Mouse (Mus musculus) common myeloid progenitor, adult 5-6 weeks (primary cell): ENCODE results near the gene Mrpl4. TPM values are rescaled to one million over a fixed set of nuclear protein-coding genes. Genes with fewer than 3 reads are reported as not detected.
"Not testable (repeated sequence)": the region's sequence is repeated elsewhere in the genome, so short reads cannot be mapped to it uniquely, and the experiment has no call there.

ENCODE experiments used
- ATAC-seq: replicated peaks from 2 replicates; pipeline ENCODE4 v1.8.0; 2016; ENCODE audit warnings: low read depth, mild to moderate bottlenecking, moderate TSS enrichment, inconsistent platforms; ENCODE audit not compliant: poor library complexity, severe bottlenecking
- total RNA-seq: library from RNA; stranded (forward); fragments of 200-1000, 187-1606 nt; gene quantifications from 2 replicates; pipeline ENCODE4 v1.2.3, GENCODE M21; 2017

The Mrpl4 gene
- total RNA-seq, 1 experiment from 2014 or later: 35.8 TPM

DNA sequence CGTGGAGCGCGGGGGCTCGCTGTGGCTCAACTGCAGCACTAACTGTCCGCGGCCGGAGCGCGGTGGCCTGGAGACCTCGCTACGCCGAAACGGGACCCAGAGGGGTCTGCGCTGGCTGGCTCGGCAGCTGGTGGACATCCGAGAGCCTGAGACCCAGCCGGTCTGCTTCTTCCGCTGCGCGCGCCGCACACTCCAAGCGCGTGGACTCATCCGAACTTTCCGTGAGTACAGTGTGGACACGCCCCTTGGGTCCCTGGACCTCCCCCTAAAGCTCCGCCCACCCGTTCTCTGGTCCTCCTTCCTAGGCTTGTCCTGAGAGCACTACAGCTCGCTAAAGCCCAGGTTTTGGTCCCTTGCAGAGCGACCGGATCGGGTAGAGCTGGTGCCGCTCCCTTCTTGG is 30.6 kb downstream of the Mrpl4 start:
- ATAC-seq: peak; percentile 37

DNA sequence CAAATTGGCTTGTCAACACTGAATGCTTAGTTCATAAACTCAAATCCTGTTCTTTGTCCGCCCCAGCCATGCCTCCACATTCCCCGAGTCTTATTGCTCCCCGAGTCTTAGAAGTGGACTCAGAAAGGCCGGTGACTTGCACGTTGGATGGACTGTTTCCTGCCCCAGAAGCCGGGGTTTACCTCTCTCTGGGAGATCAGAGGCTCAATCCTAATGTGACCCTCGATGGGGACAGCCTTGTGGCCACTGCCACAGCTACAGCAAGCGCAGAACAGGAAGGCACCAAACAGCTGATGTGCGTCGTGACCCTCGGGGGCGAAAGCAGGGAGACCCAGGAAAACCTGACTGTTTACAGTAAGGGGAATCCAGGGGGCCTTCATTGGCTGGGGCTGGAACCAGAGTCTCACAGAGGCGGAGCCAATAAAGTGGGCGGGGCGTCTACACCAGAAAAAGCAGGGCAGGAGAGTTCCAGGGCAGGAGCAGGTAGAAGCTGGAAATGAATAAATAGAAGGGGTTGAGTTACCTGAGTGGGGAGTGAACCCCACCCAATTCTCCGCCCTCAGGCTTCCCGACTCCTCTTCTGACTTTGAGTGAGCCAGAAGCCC is 32.0 kb downstream of the Mrpl4 start:
- ATAC-seq: no peak

DNA sequence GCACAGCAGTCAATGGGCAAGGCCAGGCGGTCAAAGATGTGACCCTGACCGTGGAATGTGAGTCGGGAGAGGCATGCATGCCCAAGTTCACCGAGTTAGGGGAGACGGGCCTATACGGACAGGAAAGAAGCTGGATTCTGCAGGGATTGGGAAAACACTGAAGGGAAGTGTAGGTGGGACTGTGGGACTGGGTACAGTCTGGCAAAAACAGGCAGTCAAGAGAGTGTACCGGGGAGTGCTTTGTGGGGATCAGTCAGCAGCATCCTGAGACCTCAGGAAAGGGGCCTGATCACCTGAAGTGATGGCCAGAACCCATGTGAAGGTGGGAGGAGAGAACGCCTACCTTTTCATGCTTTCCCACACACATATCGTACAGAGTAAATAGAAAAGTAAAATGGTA is 33.0 kb downstream of the Mrpl4 start:
- no peak for ATAC-seq

DNA sequence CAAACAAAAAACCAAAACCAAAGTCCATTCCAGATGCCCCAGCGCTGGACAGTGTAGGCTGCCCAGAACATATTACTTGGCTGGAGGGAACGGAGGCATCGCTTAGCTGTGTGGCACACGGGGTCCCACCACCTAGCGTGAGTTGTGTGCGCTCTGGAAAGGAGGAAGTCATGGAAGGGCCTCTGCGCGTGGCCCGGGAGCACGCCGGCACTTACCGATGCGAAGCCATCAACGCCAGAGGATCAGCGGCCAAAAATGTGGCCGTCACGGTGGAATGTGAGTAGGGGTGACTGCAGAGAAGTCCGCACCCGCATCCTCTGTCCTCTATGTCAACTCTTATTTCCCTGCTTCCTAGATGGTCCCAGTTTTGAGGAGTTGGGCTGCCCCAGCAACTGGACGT is 33.6 kb downstream of the Mrpl4 start:
- no peak for ATAC-seq

DNA sequence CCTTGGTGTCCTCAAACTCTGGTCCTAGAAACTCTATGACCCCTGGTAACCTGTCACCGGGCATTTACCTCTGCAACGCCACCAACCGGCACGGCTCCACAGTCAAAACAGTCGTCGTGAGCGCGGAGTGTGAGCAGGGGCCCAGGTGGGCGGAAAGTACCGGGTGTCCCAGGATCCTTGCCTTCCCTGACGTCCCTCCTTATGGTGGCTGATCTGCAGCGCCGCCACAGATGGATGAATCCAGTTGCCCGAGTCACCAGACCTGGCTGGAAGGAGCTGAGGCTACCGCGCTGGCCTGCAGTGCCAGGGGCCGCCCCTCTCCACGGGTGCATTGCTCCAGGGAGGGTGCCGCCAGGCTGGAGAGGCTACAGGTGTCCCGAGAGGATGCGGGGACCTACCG is 34.1 kb downstream of the Mrpl4 start:
- ATAC-seq: no peak

DNA sequence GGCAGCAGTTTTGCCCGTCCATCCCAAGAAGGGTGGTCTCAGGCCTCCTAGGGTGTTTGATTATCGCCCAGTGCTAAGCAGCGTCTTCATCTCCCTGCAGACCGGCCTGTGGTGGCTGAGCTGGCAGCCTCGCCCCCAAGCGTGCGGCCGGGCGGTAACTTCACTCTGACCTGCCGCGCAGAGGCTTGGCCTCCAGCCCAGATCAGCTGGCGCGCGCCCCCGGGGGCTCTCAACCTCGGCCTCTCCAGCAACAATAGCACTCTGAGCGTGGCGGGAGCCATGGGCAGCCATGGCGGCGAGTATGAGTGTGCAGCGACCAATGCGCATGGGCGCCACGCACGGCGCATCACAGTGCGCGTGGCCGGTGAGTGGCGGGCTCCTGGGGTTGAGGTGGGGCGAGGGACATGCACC is 34.9 kb downstream of the Mrpl4 start:
- no peak for ATAC-seq

DNA sequence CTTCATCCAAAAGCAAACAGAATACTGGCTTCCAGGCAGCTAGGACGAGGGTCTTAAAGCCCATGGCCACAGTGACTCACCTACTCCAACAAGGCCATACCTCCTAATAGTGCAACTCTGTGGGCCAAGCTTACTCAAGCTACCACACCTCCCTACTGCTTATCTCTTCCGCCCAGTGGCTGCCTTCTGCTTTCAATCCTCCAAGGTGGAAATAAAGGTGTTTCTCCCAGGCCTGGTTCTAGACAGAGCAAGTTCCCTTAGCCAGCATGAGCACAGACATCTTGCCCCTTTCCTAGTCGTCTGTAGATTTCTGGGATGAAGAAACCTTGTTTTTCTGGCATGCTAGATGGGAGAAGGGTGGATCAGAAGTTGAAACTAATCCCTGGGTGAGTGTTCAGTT is 37.2 kb downstream of the Mrpl4 start:
- no peak for ATAC-seq

DNA sequence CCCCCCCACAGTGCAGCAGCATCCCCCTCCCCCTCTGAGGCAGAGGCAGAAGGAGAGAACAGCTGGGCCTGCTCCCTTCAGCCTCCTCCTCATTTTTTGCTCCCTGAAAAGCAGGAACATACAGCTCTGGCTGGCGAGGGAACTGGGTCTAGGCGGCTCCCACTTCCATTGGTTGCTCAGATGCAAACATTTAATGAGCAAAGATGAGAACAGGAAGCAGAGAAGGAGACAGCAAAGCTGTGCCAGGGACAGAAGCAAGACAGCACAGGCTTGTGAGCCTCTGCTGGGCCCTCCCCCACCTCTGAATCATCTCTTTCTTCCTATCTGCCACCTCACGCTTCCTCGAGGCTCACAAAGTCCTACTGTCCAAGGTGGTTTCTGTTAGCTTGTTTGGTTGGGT is 38.8 kb downstream of the Mrpl4 start:
- no peak for ATAC-seq

DNA sequence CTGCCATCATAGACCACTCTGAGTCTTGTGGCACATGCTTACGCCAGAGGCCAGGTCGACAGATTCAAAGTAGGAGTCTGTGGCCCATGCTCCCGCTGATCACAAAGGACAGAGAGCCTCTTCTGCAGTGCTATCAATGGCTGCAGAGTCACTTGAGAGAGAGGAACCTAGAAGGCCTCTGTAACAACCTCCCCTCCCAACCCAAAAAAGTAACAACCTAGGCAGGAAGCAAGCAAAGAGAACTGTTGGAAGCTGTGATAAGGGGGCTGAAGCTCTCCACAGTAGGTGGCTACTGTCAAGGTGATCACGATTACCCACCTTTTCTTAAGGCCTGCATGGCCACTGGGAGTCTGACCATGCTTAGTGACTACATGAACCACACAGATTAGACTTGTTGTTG is 41.0 kb downstream of the Mrpl4 start:
- ATAC-seq: no peak

DNA sequence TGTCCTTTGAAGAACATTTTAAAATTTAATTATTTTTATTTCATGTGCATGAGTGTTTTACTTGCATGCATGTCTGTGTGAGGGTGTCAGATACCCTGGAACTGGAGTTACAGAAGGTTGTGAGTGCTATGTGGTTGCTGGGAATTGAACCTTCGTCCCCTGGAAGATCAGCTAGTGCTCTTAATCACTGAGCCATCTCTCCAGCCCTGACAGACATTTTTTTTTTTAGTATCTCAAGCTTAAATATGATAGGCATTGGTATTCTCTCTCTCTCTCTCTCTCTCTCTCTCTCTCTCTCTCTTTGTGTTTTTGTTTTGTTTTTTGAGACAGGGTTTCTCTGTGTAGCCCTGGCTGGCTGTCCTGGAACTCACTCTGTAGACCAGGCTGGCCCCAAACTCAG is 42.2 kb downstream of the Mrpl4 start:
- not testable (repeated sequence) for ATAC-seq

DNA sequence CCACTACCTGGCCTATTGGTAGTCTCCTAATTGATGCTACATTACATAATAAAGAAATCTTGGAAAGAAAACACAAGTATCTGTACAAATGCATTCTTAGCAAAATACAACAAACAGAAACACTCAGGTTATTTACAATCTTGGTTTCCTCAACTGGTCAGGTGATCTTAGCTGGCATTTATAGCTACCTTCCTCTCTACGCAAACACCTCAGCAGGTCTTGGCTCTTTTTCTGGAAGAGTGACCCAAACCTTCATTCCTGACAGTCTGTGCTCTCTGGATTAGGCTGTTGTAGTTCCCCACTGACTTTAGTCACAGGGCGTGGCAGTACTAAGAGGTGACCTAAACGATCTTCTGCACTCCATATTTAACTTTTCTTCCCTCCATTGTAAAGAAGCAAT is 42.7 kb downstream of the Mrpl4 start:
- no peak for ATAC-seq

DNA sequence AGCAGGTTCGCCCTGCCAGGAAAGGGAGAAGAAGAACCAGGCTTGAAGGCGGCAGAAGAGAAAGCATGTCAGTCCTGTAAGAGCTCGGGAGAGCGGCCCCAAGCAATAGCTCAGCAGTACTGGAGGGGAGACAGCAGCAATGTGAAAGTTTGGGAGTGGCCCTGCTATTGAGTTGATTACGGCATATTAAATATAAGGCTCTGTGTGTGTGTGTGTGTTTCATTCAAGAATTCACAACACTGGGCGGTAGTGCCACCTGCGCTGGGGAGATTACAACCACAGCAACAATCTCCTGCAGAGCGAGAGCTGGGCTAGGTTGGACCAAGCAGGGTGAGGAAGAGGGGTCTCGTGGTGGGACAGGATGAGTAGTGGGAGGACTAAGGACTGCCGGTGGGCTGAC is 49.0 kb downstream of the Mrpl4 start:
- peak; percentile 54; the same call in 1 of the 2 replicates for ATAC-seq

Other genes starting within 250 kb of the Mrpl4 start
- gene Col5a3, start 187.7 kb upstream of the Mrpl4 start, total RNA-seq: 0.27 TPM in 1 of 2 replicates, not detected in the other
- gene Rdh8, start 184.2 kb upstream of the Mrpl4 start, total RNA-seq: not detected in 2 replicates
- 25.7 and 27.9 TPM in 2 replicates for gene A230050P20Rik, start 134.1 kb upstream of the Mrpl4 start, total RNA-seq
- gene Angptl6, start 123.0 kb upstream of the Mrpl4 start, total RNA-seq: 0.50 and 1.7 TPM in 2 replicates
- gene Ppan, start 114.6 kb upstream of the Mrpl4 start, total RNA-seq: 140 and 152 TPM in 2 replicates
- gene Eif3g, start 104.1 kb upstream of the Mrpl4 start, total RNA-seq: 188 and 215 TPM in 2 replicates
- 271 and 309 TPM in 2 replicates for gene Dnmt1, start 42.9 kb upstream of the Mrpl4 start, total RNA-seq
- 1.4 and 2.2 TPM in 2 replicates for gene S1pr2, start 26.0 kb upstream of the Mrpl4 start, total RNA-seq
- gene Icam1, start 13.2 kb downstream of the Mrpl4 start, total RNA-seq: 9.1 and 14.8 TPM in 2 replicates
- 11.5 and 28.9 TPM in 2 replicates for gene Icam4, start 26.6 kb downstream of the Mrpl4 start, total RNA-seq
- not detected in 2 replicates for gene Icam5, start 29.3 kb downstream of the Mrpl4 start, total RNA-seq
- 1.7 TPM in 1 of 2 replicates, not detected in the other for gene Zglp1, start 64.4 kb downstream of the Mrpl4 start, total RNA-seq
- not detected in 2 replicates for gene Gm49373, start 70.4 kb downstream of the Mrpl4 start, total RNA-seq
- 48.3 and 54.3 TPM in 2 replicates for gene Fdx1l, start 70.9 kb downstream of the Mrpl4 start, total RNA-seq
- 4.4 and 8.4 TPM in 2 replicates for gene Gm38431, start 89.3 kb downstream of the Mrpl4 start, total RNA-seq
- gene Raver1, start 89.3 kb downstream of the Mrpl4 start, total RNA-seq: 30.2 and 38.9 TPM in 2 replicates
- gene Tyk2, start 128.5 kb downstream of the Mrpl4 start, total RNA-seq: 11.8 and 13.8 TPM in 2 replicates
- gene Cdc37, start 147.2 kb downstream of the Mrpl4 start, total RNA-seq: 348 and 349 TPM in 2 replicates
- 5.4 and 10.9 TPM in 2 replicates for gene Pde4a, start 163.0 kb downstream of the Mrpl4 start, total RNA-seq
- 35.4 and 38.3 TPM in 2 replicates for gene Keap1, start 236.6 kb downstream of the Mrpl4 start, total RNA-seq
- 0.09 TPM in 1 of 2 replicates, not detected in the other for gene S1pr5, start 245.7 kb downstream of the Mrpl4 start, total RNA-seq